Mouse (Mus musculus) skeletal muscle tissue, adult 2 months (tissue): ENCODE results near the gene Gdpd5.
A peak's percentile ranks its signal among the peaks of the same experiment; 100 is the strongest.

Experiments
- DNase-seq: peaks from one replicate; pipeline ENCODE4 v3.0.0-alpha.2; 2012; ENCODE audit warnings: low read depth, low spot score

The Gdpd5 gene

GRCm38 (mm10) chr7:99441534-99442072 is 60.4 kb downstream of the Gdpd5 start:
- DNase-seq, result peak; percentile 47

GRCm38 (mm10) chr7:99443164-99443563 is 62.0 kb downstream of the Gdpd5 start:
- no peak for DNase-seq

- DNase-seq, result no peak
Measured at GRCm38 (mm10) chr7:99444012-99444411, 62.8 kb downstream of the Gdpd5 start.

GRCm38 (mm10) chr7:99445833-99446232 is 64.6 kb downstream of the Gdpd5 start:
- DNase-seq, result no peak

- DNase-seq, result no peak
Measured at GRCm38 (mm10) chr7:99447323-99447722, 66.1 kb downstream of the Gdpd5 start.

GRCm38 (mm10) chr7:99448619-99449018 is 67.4 kb downstream of the Gdpd5 start:
- DNase-seq, result no peak

- DNase-seq, result no peak
Measured at GRCm38 (mm10) chr7:99449063-99449462, 67.8 kb downstream of the Gdpd5 start.

GRCm38 (mm10) chr7:99449751-99450150 is 68.5 kb downstream of the Gdpd5 start:
- no peak for DNase-seq

GRCm38 (mm10) chr7:99450703-99451102 is 69.5 kb downstream of the Gdpd5 start:
- peak; percentile 81 for DNase-seq

- DNase-seq, result no peak
Measured at GRCm38 (mm10) chr7:99452859-99453258, 71.6 kb downstream of the Gdpd5 start.

GRCm38 (mm10) chr7:99454044-99454443 is 72.8 kb downstream of the Gdpd5 start:
- no peak for DNase-seq

- no peak for DNase-seq
Measured at GRCm38 (mm10) chr7:99458849-99459248, 77.6 kb downstream of the Gdpd5 start.

GRCm38 (mm10) chr7:99459888-99460652 is 78.9 kb downstream of the Gdpd5 start:
- no peak for DNase-seq

GRCm38 (mm10) chr7:99463120-99463519 is 81.9 kb downstream of the Gdpd5 start:
- no peak for DNase-seq

- DNase-seq, result no peak
Measured at GRCm38 (mm10) chr7:99465811-99466210, 84.6 kb downstream of the Gdpd5 start, which contains the start of gene Klhl35. TSS of gene Klhl35 (plus strand) at chr7:99466004.

- DNase-seq, result no peak
Measured at GRCm38 (mm10) chr7:99467916-99468282, 86.7 kb downstream of the Gdpd5 start.

GRCm38 (mm10) chr7:99468283-99469132 is 87.3 kb downstream of the Gdpd5 start:
- peak; percentile 37 for DNase-seq

- no peak for DNase-seq
Measured at GRCm38 (mm10) chr7:99469680-99470405, 88.6 kb downstream of the Gdpd5 start.

- DNase-seq, result no peak
Measured at GRCm38 (mm10) chr7:99471578-99471977, 90.4 kb downstream of the Gdpd5 start.

GRCm38 (mm10) chr7:99473638-99474407 is 92.6 kb downstream of the Gdpd5 start:
- DNase-seq, result no peak
